Mouse (Mus musculus): Measurements from ENCODE around the gene Gdap1l1. TPM values are rescaled to one million over a fixed set of nuclear protein-coding genes. Genes with fewer than 3 reads are reported as not detected.

Gene Gdap1l1
- polyA plus RNA-seq, 1 experiment from 2014 or later: 0.19 TPM

Other genes with a start within 250 kb of the Gdap1l1 start
- 2.4 and 3.0 TPM in 2 replicates for gene Tox2, start 235.4 kb upstream of the Gdap1l1 start, polyA plus RNA-seq (2016; fragmentation: Nextera tagmentation; extraction: Ambion mirVana)
- 62.5 and 62.7 TPM in 2 replicates for gene Jph2, start 40.5 kb upstream of the Gdap1l1 start, polyA plus RNA-seq (2016; fragmentation: Nextera tagmentation; extraction: Ambion mirVana)
- gene Oser1, start 13.8 kb upstream of the Gdap1l1 start, polyA plus RNA-seq (2016; fragmentation: Nextera tagmentation; extraction: Ambion mirVana): 55.3 and 57.2 TPM in 2 replicates
- 14.2 and 15.5 TPM in 2 replicates for gene Fitm2, start 34.2 kb downstream of the Gdap1l1 start, polyA plus RNA-seq (2016; fragmentation: Nextera tagmentation; extraction: Ambion mirVana)
- gene R3hdml, start 53.8 kb downstream of the Gdap1l1 start, polyA plus RNA-seq (2016; fragmentation: Nextera tagmentation; extraction: Ambion mirVana): not detected in 2 replicates
- 0.17 and 0.18 TPM in 2 replicates for gene Hnf4a, start 68.3 kb downstream of the Gdap1l1 start, polyA plus RNA-seq (2016; fragmentation: Nextera tagmentation; extraction: Ambion mirVana)
- 26.9 and 27.8 TPM in 2 replicates for gene Ttpal, start 163.8 kb downstream of the Gdap1l1 start, polyA plus RNA-seq (2016; fragmentation: Nextera tagmentation; extraction: Ambion mirVana)
- gene Serinc3, start 206.7 kb downstream of the Gdap1l1 start, polyA plus RNA-seq (2016; fragmentation: Nextera tagmentation; extraction: Ambion mirVana): 67.7 and 76.7 TPM in 2 replicates
- 233 and 241 TPM in 2 replicates for gene Pkig, start 219.9 kb downstream of the Gdap1l1 start, polyA plus RNA-seq (2016; fragmentation: Nextera tagmentation; extraction: Ambion mirVana)

All from heart, embryonic 12.5 days (tissue).